Mouse (Mus musculus): Measurements from ENCODE around the gene Col5a1.

- TF ChIP-seq MYOG (IDR thresholded peaks at IDR 0.05; ENCODE audit: control insufficient read depth in 1 of 3, insufficient read depth in 1 of 3, insufficient read length in 2 of 3, low read depth in 2 of 3) (peak in 2 of 3 experiments; percentile 22 to 56), E2F4 (IDR thresholded peaks at IDR 0.05; ENCODE audit: insufficient read depth) (no peak), USF1 (IDR thresholded peaks at IDR 0.05; ENCODE audit: low read depth) (no peak), POLR2AphosphoS2 (IDR thresholded peaks at IDR 0.05; ENCODE audit: insufficient read length, low read depth) (no peak), POLR2A (IDR thresholded peaks at IDR 0.05; ENCODE audit: insufficient read length, low read depth) (no peak), MYOD1 (IDR thresholded peaks at IDR 0.05; ENCODE audit: control insufficient read depth in 1 of 3, insufficient read length in 2 of 3, low read depth in 2 of 3) (peak in 2 of 3 experiments; percentile 42 to 73), SRF (IDR thresholded peaks at IDR 0.05; ENCODE audit: control insufficient read depth, insufficient read length, low read depth) (no peak), MAX (IDR thresholded peaks at IDR 0.05; ENCODE audit: low read depth) (no peak), TCF12 (IDR thresholded peaks at IDR 0.05; ENCODE audit: insufficient read depth, poor library complexity, severe bottlenecking) (no peak), REST (IDR thresholded peaks at IDR 0.05; ENCODE audit: insufficient read depth, insufficient read length) (no peak), CEBPB (IDR thresholded peaks at IDR 0.05; ENCODE audit: insufficient read depth, poor library complexity, severe bottlenecking) (no peak)
Observed at GRCm38 (mm10) chr2:27842893-27843292, 43.3 kb upstream of the Col5a1 start.

Measured in myocyte (in vitro differentiated cells).